Mouse (Mus musculus): ENCODE data around the gene Tenm4. TPM values are rescaled to one million over a fixed set of nuclear protein-coding genes. Genes with fewer than 3 reads are reported as not detected.

Gene Tenm4
- polyA plus RNA-seq, 1 experiment from 2014 or later, result 28.1 TPM

DNA sequence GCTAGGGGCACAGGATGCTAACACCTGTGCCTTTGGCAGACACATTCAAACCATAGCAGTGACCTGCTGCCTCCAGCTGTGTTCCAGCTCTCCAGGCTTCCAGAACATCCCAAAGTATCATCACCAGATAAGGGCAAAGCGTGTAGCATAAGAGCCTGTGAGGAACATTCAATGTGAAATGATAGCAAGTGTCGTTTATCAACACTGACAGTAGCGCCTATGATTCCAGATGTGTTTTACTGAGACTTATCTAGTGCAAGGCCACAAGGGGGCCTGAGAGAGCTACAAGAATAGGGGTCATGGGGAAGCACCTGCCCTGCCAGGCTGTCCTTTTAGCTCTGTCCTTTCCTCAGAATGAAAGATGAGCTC lies 607.5 kb downstream of the Tenm4 start:
- ATAC-seq (replicated peaks; ENCODE audit: insufficient number of reproducible peaks, low FRiP score, low TSS enrichment, low read depth), result no peak
- Histone ChIP-seq H3K9me3 (replicated peaks; ENCODE audit: control insufficient read depth, low read length) (no peaks in the 10 kb centered on the region), H3K9ac (replicated peaks; ENCODE audit: low read length) (no peak overlapping the region), H3K36me3 (replicated peaks; ENCODE audit: control insufficient read depth, insufficient read depth, low read depth, low read length) (no peaks in the 10 kb centered on the region; the same call in 1 of the 2 replicates), H3K4me1 (ENCODE audit: control insufficient read depth, insufficient read depth, low read length) (peaks cover 11% of the 10 kb centered on the region), H3K4me2 (ENCODE audit: low read depth, low read length) (no peak overlapping the region), H3K27me3 (ENCODE audit: control insufficient read depth, insufficient read depth, low read length) (no peaks in the 10 kb centered on the region), H3K27ac (replicated peaks; ENCODE audit: low read depth, low read length) (no peak overlapping the region), H3K4me3 (ENCODE audit: low read depth, low read length) (no peak overlapping the region)
- DNase-seq (ENCODE audit: low spot score), result no peak
- 61% methylated on average over 3 of the region's 3 CpGs for WGBS

DNA sequence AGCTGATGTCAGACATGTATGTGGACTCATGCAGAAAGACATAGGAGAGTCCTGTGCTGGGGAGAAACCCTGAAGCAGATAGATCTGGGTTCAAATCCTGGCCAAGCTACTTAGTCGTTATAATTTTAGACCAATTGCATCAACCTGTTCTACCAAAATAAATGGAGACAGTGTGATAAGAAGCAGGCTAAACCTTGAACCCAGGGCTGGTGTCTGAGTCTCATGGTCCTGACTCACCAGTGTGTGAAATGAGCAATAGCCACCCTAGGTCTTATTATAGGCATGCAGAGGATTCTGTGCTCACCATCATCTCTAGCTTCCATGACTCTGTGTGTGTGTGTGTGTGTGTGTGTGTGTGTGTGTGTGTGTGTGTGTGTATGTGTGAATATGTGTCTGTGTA lies 609.5 kb downstream of the Tenm4 start:
- no peaks in the 10 kb centered on the region for H3K27me3 ChIP-seq (ENCODE audit: control insufficient read depth, insufficient read depth, low read length)
- WGBS, result 87% methylated on average over 1 of the region's 1 CpGs
- H3K4me1 ChIP-seq (ENCODE audit: control insufficient read depth, insufficient read depth, low read length), result no peaks in the 10 kb centered on the region
- no peak overlapping the region for H3K4me3 ChIP-seq (ENCODE audit: low read depth, low read length)
- no peaks in the 10 kb centered on the region for H3K9me3 ChIP-seq (replicated peaks; ENCODE audit: control insufficient read depth, low read length)
- H3K9ac ChIP-seq (replicated peaks; ENCODE audit: low read length), result no peak overlapping the region
- no peaks in the 10 kb centered on the region; the same call in 1 of the 2 replicates for H3K36me3 ChIP-seq (replicated peaks; ENCODE audit: control insufficient read depth, insufficient read depth, low read depth, low read length)
- no peak overlapping the region for H3K27ac ChIP-seq (replicated peaks; ENCODE audit: low read depth, low read length)
- no peak for DNase-seq (ENCODE audit: low spot score)
- H3K4me2 ChIP-seq (ENCODE audit: low read depth, low read length), result no peak overlapping the region
- no peak for ATAC-seq (replicated peaks; ENCODE audit: insufficient number of reproducible peaks, low FRiP score, low TSS enrichment, low read depth)

DNA sequence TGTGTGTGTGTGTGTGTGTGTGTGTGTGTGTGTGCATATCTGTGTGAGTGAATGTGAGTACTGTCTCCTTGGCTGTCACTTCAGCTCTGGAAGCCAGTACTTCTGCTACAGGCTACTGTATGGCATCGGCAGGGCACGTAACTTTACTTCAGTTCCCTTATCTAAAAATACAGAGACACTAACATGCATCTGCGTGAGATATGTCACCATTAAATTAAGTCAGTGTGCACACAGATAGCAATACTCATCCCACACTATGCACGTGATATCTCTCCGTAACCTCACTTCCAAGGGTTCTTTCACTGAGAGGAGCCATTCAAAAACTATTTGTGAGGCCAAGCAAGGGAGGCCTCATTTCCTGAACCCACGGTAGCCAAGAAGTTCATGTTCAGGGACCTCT lies 610.0 kb downstream of the Tenm4 start:
- Histone ChIP-seq H3K4me1 (ENCODE audit: control insufficient read depth, insufficient read depth, low read length) (no peaks in the 10 kb centered on the region), H3K36me3 (replicated peaks; ENCODE audit: control insufficient read depth, insufficient read depth, low read depth, low read length) (no peaks in the 10 kb centered on the region; the same call in 1 of the 2 replicates), H3K27ac (replicated peaks; ENCODE audit: low read depth, low read length) (no peak overlapping the region), H3K4me3 (ENCODE audit: low read depth, low read length) (no peak overlapping the region), H3K9me3 (replicated peaks; ENCODE audit: control insufficient read depth, low read length) (no peaks in the 10 kb centered on the region), H3K9ac (replicated peaks; ENCODE audit: low read length) (no peak overlapping the region), H3K27me3 (ENCODE audit: control insufficient read depth, insufficient read depth, low read length) (no peaks in the 10 kb centered on the region), H3K4me2 (ENCODE audit: low read depth, low read length) (no peak overlapping the region)
- ATAC-seq (replicated peaks; ENCODE audit: insufficient number of reproducible peaks, low FRiP score, low TSS enrichment, low read depth), result no peak
- 77% methylated on average over 6 of the region's 6 CpGs for WGBS
- DNase-seq (ENCODE audit: low spot score), result no peak

DNA sequence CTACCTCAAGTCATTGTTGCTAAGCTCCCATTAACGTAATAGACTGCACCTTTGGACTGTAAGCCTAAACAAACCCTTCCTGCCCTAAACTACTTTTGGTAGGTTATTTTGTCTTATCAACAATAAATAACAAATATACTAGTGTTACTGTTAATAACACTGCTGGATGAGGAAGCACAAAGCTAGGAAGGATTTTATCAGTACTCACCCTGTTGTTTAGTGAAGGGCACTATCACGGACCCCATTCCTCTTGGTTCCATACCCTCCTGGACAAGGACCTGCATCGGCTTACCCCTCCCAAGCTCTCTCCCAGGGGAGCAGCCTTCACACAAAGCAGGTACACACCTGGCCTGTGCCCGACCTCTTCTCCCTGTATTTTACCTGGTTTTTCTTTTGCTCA lies 611.6 kb downstream of the Tenm4 start:
- H3K4me3 ChIP-seq (ENCODE audit: low read depth, low read length), result no peak overlapping the region
- H3K4me2 ChIP-seq (ENCODE audit: low read depth, low read length), result no peak overlapping the region
- no peaks in the 10 kb centered on the region for H3K36me3 ChIP-seq (replicated peaks; ENCODE audit: control insufficient read depth, insufficient read depth, low read depth, low read length)
- no peak overlapping the region for H3K27ac ChIP-seq (replicated peaks; ENCODE audit: low read depth, low read length)
- DNase-seq (ENCODE audit: low spot score), result no peak
- no peaks in the 10 kb centered on the region for H3K4me1 ChIP-seq (ENCODE audit: control insufficient read depth, insufficient read depth, low read length)
- 88% methylated on average over 4 of the region's 4 CpGs for WGBS
- H3K27me3 ChIP-seq (ENCODE audit: control insufficient read depth, insufficient read depth, low read length), result no peaks in the 10 kb centered on the region
- no peaks in the 10 kb centered on the region for H3K9me3 ChIP-seq (replicated peaks; ENCODE audit: control insufficient read depth, low read length)
- H3K9ac ChIP-seq (replicated peaks; ENCODE audit: low read length), result no peak overlapping the region
- no peak for ATAC-seq (replicated peaks; ENCODE audit: insufficient number of reproducible peaks, low FRiP score, low TSS enrichment, low read depth)

DNA sequence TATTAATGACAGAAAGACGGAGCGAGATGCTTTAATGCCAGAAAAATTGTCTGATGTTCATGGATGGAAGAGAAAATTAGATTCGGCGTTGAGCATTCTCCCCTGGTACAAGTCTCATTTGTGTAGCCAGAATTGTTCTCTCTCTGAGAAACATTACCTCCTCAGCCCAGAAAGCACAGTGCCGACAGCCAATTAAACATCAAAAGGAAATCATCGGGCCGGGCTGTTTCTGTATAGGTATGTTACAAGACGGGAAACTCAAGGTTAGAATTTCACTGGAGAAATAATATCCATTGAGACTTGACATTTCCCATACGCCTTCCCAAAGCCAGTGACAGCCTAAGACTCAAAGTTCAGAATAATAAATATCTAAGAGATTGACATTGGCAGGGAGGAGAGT lies 614.8 kb downstream of the Tenm4 start:
- H3K27ac ChIP-seq (replicated peaks; ENCODE audit: low read depth, low read length), result no peak overlapping the region
- no peaks in the 10 kb centered on the region for H3K9me3 ChIP-seq (replicated peaks; ENCODE audit: control insufficient read depth, low read length)
- ATAC-seq (replicated peaks; ENCODE audit: insufficient number of reproducible peaks, low FRiP score, low TSS enrichment, low read depth) (no peak), DNase-seq (ENCODE audit: low spot score) (peak; percentile 64)
- H3K27me3 ChIP-seq (ENCODE audit: control insufficient read depth, insufficient read depth, low read length), result no peaks in the 10 kb centered on the region
- H3K4me1 ChIP-seq (ENCODE audit: control insufficient read depth, insufficient read depth, low read length), result no peaks in the 10 kb centered on the region
- 41% methylated on average over 9 of the region's 9 CpGs for WGBS
- no peak overlapping the region for H3K9ac ChIP-seq (replicated peaks; ENCODE audit: low read length)
- no peak overlapping the region for H3K4me2 ChIP-seq (ENCODE audit: low read depth, low read length)
- H3K4me3 ChIP-seq (ENCODE audit: low read depth, low read length), result no peak overlapping the region
- H3K36me3 ChIP-seq (replicated peaks; ENCODE audit: control insufficient read depth, insufficient read depth, low read depth, low read length), result no peaks in the 10 kb centered on the region

DNA sequence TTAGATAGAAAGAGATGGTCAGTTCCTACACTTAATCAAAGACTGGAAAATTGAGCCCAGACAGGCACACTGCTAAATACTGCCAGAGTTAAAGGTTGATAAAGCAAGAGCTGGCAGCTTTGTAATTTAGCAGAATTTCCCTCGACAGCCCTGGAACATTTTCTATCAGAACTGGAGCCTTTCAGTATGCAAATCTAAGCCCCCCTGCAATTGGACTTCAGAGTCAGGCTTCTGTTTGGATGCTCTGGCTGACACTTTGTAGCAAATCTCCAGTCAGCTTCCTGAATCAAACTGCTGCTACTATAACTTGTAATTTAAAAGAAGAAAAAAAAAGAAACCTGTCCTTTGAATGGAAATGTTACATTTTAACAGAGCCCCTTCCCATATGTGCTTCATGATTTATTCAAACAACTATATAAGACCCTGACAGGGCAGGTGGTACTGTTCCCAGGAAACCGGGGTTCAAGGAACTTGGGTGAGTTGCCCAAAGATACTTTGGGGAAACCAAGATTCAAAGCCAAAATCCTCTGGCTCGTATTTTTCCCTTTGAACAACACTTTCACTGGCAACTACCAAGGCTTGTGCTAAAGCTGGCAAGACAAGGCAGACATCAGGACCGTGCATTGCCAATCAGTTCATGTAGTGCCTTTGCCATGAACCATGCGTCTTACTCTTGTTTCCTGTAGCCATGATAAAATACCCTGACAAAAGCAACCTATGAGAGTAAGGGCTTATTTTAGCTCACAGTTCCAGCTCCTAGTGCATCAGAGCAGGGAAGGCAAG lies 615.4 kb downstream of the Tenm4 start:
- Histone ChIP-seq H3K4me2 (ENCODE audit: low read depth, low read length) (no peak overlapping the region), H3K27me3 (ENCODE audit: control insufficient read depth, insufficient read depth, low read length) (no peaks in the 10 kb centered on the region), H3K4me1 (ENCODE audit: control insufficient read depth, insufficient read depth, low read length) (no peaks in the 10 kb centered on the region), H3K4me3 (ENCODE audit: low read depth, low read length) (no peak overlapping the region), H3K27ac (replicated peaks; ENCODE audit: low read depth, low read length) (no peak overlapping the region), H3K36me3 (replicated peaks; ENCODE audit: control insufficient read depth, insufficient read depth, low read depth, low read length) (no peaks in the 10 kb centered on the region), H3K9me3 (replicated peaks; ENCODE audit: control insufficient read depth, low read length) (no peaks in the 10 kb centered on the region), H3K9ac (replicated peaks; ENCODE audit: low read length) (no peak overlapping the region)
- ATAC-seq (replicated peaks; ENCODE audit: insufficient number of reproducible peaks, low FRiP score, low TSS enrichment, low read depth), result no peak
- 77% methylated on average over 5 of the region's 5 CpGs for WGBS
- no peak for DNase-seq (ENCODE audit: low spot score)

DNA sequence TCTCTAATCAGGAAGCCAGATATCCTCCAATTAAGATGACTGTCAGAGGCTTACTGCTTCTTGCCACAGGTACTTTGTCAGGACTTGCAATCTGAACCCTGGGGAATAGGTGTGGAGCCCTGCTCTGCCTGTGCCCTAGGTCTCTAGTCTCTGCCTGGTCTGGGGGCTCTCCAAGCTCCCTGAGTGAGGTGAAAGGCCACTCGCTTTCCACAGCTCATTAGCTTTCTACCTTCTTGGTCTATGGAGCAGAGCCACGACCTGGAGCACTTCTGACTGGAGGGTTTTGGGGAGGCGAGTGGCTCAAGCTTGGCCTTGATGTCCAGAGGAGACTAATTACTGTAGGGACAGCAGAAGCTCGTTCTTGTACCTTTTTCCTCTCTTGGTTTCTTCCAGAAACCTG lies 617.1 kb downstream of the Tenm4 start:
- no peaks in the 10 kb centered on the region for H3K9me3 ChIP-seq (replicated peaks; ENCODE audit: control insufficient read depth, low read length)
- ATAC-seq (replicated peaks; ENCODE audit: insufficient number of reproducible peaks, low FRiP score, low TSS enrichment, low read depth) (no peak), DNase-seq (ENCODE audit: low spot score) (no peak)
- 75% methylated on average over 4 of the region's 4 CpGs for WGBS
- no peaks in the 10 kb centered on the region for H3K4me1 ChIP-seq (ENCODE audit: control insufficient read depth, insufficient read depth, low read length)
- no peaks in the 10 kb centered on the region for H3K27me3 ChIP-seq (ENCODE audit: control insufficient read depth, insufficient read depth, low read length)
- H3K9ac ChIP-seq (replicated peaks; ENCODE audit: low read length), result no peak overlapping the region
- H3K27ac ChIP-seq (replicated peaks; ENCODE audit: low read depth, low read length), result no peak overlapping the region
- no peaks in the 10 kb centered on the region for H3K36me3 ChIP-seq (replicated peaks; ENCODE audit: control insufficient read depth, insufficient read depth, low read depth, low read length)
- no peak overlapping the region for H3K4me2 ChIP-seq (ENCODE audit: low read depth, low read length)
- no peak overlapping the region for H3K4me3 ChIP-seq (ENCODE audit: low read depth, low read length)

DNA sequence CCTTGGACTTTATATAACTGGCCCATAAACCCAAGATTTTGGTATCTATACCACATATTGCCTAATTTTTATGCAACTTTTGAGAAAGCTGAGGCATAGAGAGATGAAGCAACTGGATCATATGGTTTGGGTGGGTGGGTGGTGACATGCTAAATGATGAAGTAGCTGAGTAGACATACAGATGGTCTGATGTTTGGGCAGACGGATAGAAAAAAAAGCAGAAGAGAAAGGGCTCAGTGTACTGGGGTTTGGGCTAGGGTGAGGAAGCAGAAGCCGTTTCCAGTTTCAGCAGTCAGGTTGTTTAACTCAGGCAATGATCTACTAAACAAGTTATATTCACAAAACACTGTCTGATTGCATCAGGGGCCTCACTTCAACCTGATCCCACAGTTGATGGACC lies 619.3 kb downstream of the Tenm4 start:
- Histone ChIP-seq H3K9me3 (replicated peaks; ENCODE audit: control insufficient read depth, low read length) (no peaks in the 10 kb centered on the region), H3K36me3 (replicated peaks; ENCODE audit: control insufficient read depth, insufficient read depth, low read depth, low read length) (no peaks in the 10 kb centered on the region), H3K4me1 (ENCODE audit: control insufficient read depth, insufficient read depth, low read length) (no peaks in the 10 kb centered on the region), H3K4me2 (ENCODE audit: low read depth, low read length) (no peak overlapping the region), H3K27me3 (ENCODE audit: control insufficient read depth, insufficient read depth, low read length) (no peaks in the 10 kb centered on the region), H3K27ac (replicated peaks; ENCODE audit: low read depth, low read length) (no peak overlapping the region), H3K9ac (replicated peaks; ENCODE audit: low read length) (no peak overlapping the region), H3K4me3 (ENCODE audit: low read depth, low read length) (no peak overlapping the region)
- WGBS, result 78% methylated on average over 2 of the region's 2 CpGs
- DNase-seq (ENCODE audit: low spot score) (no peak), ATAC-seq (replicated peaks; ENCODE audit: insufficient number of reproducible peaks, low FRiP score, low TSS enrichment, low read depth) (no peak)

Measured in embryonic facial prominence, embryonic 11.5 days (tissue).